Mouse (Mus musculus) adipose tissue, adult 10 weeks (tissue): Measurements from ENCODE around the gene Sall2. TPM values are rescaled to one million over a fixed set of nuclear protein-coding genes. Genes with fewer than 3 reads are reported as not detected.

ENCODE experiments used
- polyA plus RNA-seq: library from polyadenylated mRNA; stranded (reverse); fragments of 350-450 nt; fragmentation: Illumina TruSeq; extraction: RNeasy Lipid Tissue Mini Kit (QIAGEN cat#74804); gene quantifications from one replicate; pipeline ENCODE4 v1.2.3, GENCODE M21; 2014; ENCODE audit warnings: low read depth, low replicate concordance

Sall2 gene
- 6.8 TPM for polyA plus RNA-seq

GRCm38 (mm10) chr14:52327910-52328812 is at the start of gene Sall2:
Gene Sall2, minus strand, starts transcription at chr14:52328762.

GRCm38 (mm10) chr14:52356308-52356707 is 27.7 kb upstream of the Sall2 start, which contains the start of gene Olfr1513:
Gene Olfr1513, minus strand, starts transcription at chr14:52356408.

GRCm38 (mm10) chr14:52304644-52305271 is 23.8 kb downstream of the Sall2 start, which contains the start of gene Mettl3:
Gene Mettl3, minus strand, starts transcription at chr14:52305128.

GRCm38 (mm10) chr14:52278932-52279746 is 49.4 kb downstream of the Sall2 start, which contains the start of the genes Tox4 and Rab2b:
Gene Tox4, plus strand, starts transcription at chr14:52279146.
Gene Rab2b, minus strand, starts transcription at chr14:52279545.

Other genes with a start within 250 kb of the Sall2 start
- gene Hnrnpc, start 224.7 kb downstream of the Sall2 start, polyA plus RNA-seq = 150 TPM
- 10.8 TPM for gene Rpgrip1, start 218.1 kb downstream of the Sall2 start, polyA plus RNA-seq
- 29.6 TPM for gene Supt16, start 131.3 kb downstream of the Sall2 start, polyA plus RNA-seq
- gene Chd8, start 71.0 kb downstream of the Sall2 start, polyA plus RNA-seq = 49.0 TPM
- gene Tox4, start 49.6 kb downstream of the Sall2 start, polyA plus RNA-seq = 22.7 TPM
- 11.5 TPM for gene Rab2b, start 49.2 kb downstream of the Sall2 start, polyA plus RNA-seq
- gene Mettl3, start 23.6 kb downstream of the Sall2 start, polyA plus RNA-seq = 29.7 TPM
- gene Olfr1513, start 27.6 kb upstream of the Sall2 start, polyA plus RNA-seq = not detected
- not detected for gene Olfr1512, start 50.4 kb upstream of the Sall2 start, polyA plus RNA-seq
- not detected for gene Olfr1511, start 68.6 kb upstream of the Sall2 start, polyA plus RNA-seq
- not detected for gene Olfr1510, start 85.6 kb upstream of the Sall2 start, polyA plus RNA-seq
- not detected for gene Olfr1509, start 114.2 kb upstream of the Sall2 start, polyA plus RNA-seq
- not detected for gene Olfr1508, start 138.7 kb upstream of the Sall2 start, polyA plus RNA-seq
- gene Olfr1507, start 167.0 kb upstream of the Sall2 start, polyA plus RNA-seq = not detected